Mouse (Mus musculus) thymus, adult 2 months (tissue): ENCODE results near the gene Crtam. TPM values are rescaled to one million over a fixed set of nuclear protein-coding genes. Genes with fewer than 3 reads are reported as not detected.
A peak's percentile ranks its signal among the peaks of the same experiment; 100 is the strongest.

Source experiments
- DNase-seq: peaks from one replicate; pipeline ENCODE4 v3.0.0; 2021
- H3K27ac ChIP-seq: fragments of 200-500 bp; 2 replicates; pipeline ENCODE4 v1.5.1; 2012; ENCODE audit warnings: low read length, control low read depth; ENCODE audit not compliant: control insufficient read depth, insufficient read depth
- H3K27me3 ChIP-seq: fragments of 200-500 bp; 2 replicates; pipeline ENCODE4 v1.6.1; 2012; ENCODE audit warnings: mild to moderate bottlenecking, low read length, moderate library complexity, mixed read lengths; ENCODE audit not compliant: control insufficient read depth, insufficient read depth
- H3K36me3 ChIP-seq: fragments of 200-500 bp; 2 replicates; pipeline ENCODE4 v1.6.1; 2012; ENCODE audit warnings: mild to moderate bottlenecking, low read length, moderate library complexity; ENCODE audit not compliant: control insufficient read depth, insufficient read depth
- H3K4me1 ChIP-seq: fragments of 200-500 bp; replicated peaks from 2 replicates; pipeline ENCODE4 v1.6.1; 2012; ENCODE audit warnings: low read length; ENCODE audit not compliant: control insufficient read depth, insufficient read depth
- H3K4me3 ChIP-seq: fragments of 200-500 bp; 2 replicates; pipeline ENCODE4 v1.5.1; 2012; ENCODE audit warnings: mild to moderate bottlenecking, low read length, control low read depth, moderate library complexity; ENCODE audit not compliant: control insufficient read depth, insufficient read depth
- CTCF ChIP-seq: fragments of 200-500 bp; IDR thresholded peaks from 2 replicates; pipeline ENCODE4 v1.5.1; 2012; ENCODE audit warnings: mild to moderate bottlenecking, control low read depth, low read length, moderate library complexity, borderline replicate concordance; ENCODE audit not compliant: control insufficient read depth, poor library complexity, insufficient read depth; ENCODE audit errors: extremely low read depth
- POLR2A ChIP-seq: fragments of 200-500 bp; IDR thresholded peaks from 2 replicates; pipeline ENCODE4 v1.6.1; 2012; ENCODE audit warnings: mild to moderate bottlenecking, low read length, control low read depth, moderate library complexity; ENCODE audit not compliant: control insufficient read depth, poor library complexity, insufficient read depth; ENCODE audit errors: extremely low read depth
- WGBS: fragments of 180-500 bp; shearing (Covaris S2); methylation state at CpG from one replicate; pipeline ENCODE4 v1.1.7; 2018; 5-methylcytosine and 5-hydroxymethylcytosine counted together
- polyA plus RNA-seq: library from polyadenylated mRNA; depleted of rRNA; stranded (reverse); fragments of >200 nt; gene quantifications from 2 replicates; pipeline ENCODE4 v1.2.3, GENCODE M21; 2012

Crtam gene
- polyA plus RNA-seq, 1 experiment: 0.47 TPM

DNA sequence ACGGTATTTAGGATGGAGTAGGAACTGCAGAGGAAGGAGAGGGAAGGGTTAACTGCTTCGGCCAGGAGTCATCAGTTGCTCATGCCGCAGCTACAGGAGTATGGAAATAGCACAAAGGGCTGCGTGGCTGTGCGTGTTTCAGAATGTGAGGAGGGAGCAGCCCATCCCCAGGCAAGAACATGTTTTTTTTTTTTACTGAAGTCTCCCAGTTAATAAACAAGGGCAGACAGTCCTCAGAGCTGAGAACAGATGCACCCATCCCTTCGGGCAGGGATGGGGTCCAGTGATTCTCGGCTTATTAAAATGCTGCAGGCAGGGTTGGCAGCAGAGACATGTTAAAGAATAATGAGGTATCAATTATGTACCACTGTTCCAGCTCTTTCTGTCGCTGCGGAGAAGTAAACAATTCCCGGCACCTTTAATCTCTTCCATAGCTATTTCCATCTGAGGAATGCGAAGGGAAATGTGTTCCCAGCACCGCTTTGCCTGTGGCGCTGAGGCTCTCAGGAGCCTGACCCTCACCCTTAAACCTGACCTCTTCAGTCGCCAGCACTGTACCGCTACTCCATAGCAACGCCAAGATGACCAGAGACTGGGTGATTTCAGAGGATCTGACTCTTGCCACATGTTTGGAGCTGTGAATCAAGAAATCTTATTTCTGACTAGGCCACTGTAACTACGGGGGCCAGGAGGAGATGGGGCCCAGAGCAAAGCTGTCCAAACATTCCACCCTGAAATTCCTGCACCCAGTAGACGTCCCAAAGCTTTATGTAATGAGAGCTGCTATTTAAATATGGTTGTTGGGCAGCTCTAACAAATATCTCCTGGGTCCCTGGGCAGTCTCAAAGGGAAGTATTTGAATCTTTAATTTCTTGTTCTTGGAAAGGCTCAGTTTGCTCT is 27.4 kb upstream of the Crtam start:
- Histone ChIP-seq H3K27ac (no peak overlapping the region), H3K4me3 (no peak overlapping the region), H3K27me3 (no peaks in the 10 kb centered on the region), H3K4me1 (no peaks in the 10 kb centered on the region), H3K36me3 (no peaks in the 10 kb centered on the region)
- TF ChIP-seq CTCF: no peak
- no peak for TF ChIP-seq POLR2A
- DNase-seq: no peak
- WGBS: 94% methylated on average over 18 of the region's 18 CpGs

DNA sequence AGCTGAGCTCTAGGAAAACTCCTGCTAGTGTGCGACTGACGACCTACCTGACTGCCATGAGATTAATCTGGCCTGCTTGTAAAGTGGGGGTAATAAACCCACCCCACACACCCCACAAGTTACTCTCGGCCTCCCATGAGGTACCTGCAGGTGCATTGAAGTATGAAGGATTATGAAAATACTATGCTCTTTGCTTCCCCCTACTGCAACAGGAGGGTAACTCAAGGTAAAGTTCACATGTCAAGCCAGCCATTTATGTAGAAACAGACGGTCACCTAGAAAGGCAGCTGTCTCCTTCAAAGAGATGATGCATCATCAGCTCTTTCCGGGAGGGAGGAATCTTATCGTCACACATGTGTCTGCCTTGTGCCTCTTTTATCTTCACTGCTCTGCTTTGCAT is 25.4 kb upstream of the Crtam start:
- Histone ChIP-seq H3K27me3 (no peaks in the 10 kb centered on the region), H3K4me1 (no peaks in the 10 kb centered on the region), H3K4me3 (no peak overlapping the region), H3K27ac (no peak overlapping the region), H3K36me3 (no peaks in the 10 kb centered on the region)
- TF ChIP-seq CTCF (no peak), POLR2A (no peak)
- 80% methylated on average over 6 of the region's 6 CpGs for WGBS
- peak; percentile 12 for DNase-seq

- H3K4me3 ChIP-seq: no peak overlapping the region
- peak; percentile 54 for DNase-seq
- no peaks in the 10 kb centered on the region for H3K27me3 ChIP-seq
- 60% methylated on average over 5 of the region's 5 CpGs for WGBS
- no peak for TF ChIP-seq CTCF
- no peaks in the 10 kb centered on the region for H3K36me3 ChIP-seq
- no peaks in the 10 kb centered on the region for H3K4me1 ChIP-seq
- H3K27ac ChIP-seq: no peak overlapping the region
These were observed 24.0 kb upstream of the Crtam start for GRCm38 (mm10) chr9:41028470-41028869.

DNA sequence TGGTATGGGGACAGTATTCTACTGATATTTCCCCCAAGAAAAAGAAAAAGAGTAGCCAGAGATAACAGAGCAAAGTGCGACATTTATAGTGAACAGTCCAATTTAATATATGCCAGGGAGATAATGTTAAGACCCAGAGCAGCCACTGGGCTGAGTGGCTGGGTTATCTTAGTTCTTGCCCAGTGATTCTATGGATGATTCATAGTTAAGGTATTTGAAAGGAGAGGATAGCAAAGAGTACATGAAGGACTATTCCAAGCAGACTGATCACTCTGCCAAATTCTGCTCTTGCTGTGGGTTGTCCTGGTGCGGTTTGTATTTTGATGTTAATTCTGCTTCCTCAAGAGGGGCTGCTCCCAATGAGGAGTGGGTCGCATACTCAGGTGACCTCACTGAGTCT is 17.3 kb upstream of the Crtam start:
- H3K27ac ChIP-seq: no peak overlapping the region
- DNase-seq: no peak
- H3K4me3 ChIP-seq: no peak overlapping the region
- no peaks in the 10 kb centered on the region for H3K36me3 ChIP-seq
- WGBS: 99% methylated on average over 3 of the region's 3 CpGs
- H3K4me1 ChIP-seq: no peaks in the 10 kb centered on the region
- no peak for TF ChIP-seq POLR2A
- no peak for TF ChIP-seq CTCF
- no peaks in the 10 kb centered on the region for H3K27me3 ChIP-seq

DNA sequence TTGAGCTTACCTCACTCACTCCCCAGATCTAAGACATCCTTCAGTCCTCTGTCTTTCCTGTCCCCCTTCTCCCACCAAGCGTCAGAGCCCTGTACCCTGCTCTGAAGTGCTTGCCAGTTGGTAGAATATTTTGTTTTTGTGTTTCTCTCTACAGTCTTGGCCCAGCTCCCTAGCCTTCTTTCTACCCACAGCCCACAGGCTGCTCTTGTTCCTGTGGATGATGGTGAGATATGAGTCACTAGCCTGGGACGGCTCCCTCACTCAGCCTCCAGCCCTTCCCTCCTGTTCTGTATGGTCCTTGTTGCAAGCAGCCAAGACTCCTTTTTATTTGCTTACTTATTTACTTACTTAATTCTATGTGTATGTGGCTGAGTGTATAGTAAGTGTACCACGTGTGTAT is 16.1 kb upstream of the Crtam start:
- WGBS: 95% methylated on average over 3 of the region's 3 CpGs
- no peaks in the 10 kb centered on the region for H3K36me3 ChIP-seq
- H3K27me3 ChIP-seq: no peaks in the 10 kb centered on the region
- TF ChIP-seq POLR2A (no peak), CTCF (no peak)
- no peak for DNase-seq
- H3K4me1 ChIP-seq: no peaks in the 10 kb centered on the region
- no peak overlapping the region for H3K4me3 ChIP-seq
- no peak overlapping the region for H3K27ac ChIP-seq

GRCm38 (mm10) chr9:41014512-41014911 is 10.1 kb upstream of the Crtam start:
- Histone ChIP-seq H3K27ac (no peak overlapping the region), H3K4me1 (no peaks in the 10 kb centered on the region), H3K27me3 (no peaks in the 10 kb centered on the region), H3K36me3 (no peaks in the 10 kb centered on the region), H3K4me3 (no peak overlapping the region)
- 87% methylated on average over 4 of the region's 4 CpGs for WGBS
- TF ChIP-seq CTCF (no peak), POLR2A (no peak)
- no peak for DNase-seq

DNA sequence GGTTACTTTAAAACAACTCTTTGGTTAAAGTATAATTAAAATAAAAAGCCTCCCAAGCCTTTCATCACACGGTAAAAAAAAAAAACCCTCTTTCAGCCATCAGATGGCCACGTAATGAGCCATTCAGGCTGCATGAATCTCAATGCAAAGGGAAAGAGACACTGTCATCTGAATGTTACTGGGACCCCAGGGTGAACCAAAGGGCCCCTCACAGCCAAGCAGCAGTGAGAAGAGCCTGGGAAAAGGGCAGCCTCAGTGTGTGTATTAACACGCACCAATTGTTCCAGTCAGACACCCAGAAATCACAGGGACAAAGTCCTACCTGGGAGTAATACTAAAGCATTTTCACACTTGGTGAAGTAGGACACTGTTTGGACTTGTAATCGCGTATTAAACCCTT is 8.0 kb upstream of the Crtam start:
- DNase-seq: no peak
- no peak overlapping the region for H3K27ac ChIP-seq
- WGBS: 99% methylated on average over 5 of the region's 5 CpGs
- TF ChIP-seq CTCF (no peak), POLR2A (no peak)
- H3K4me3 ChIP-seq: no peak overlapping the region
- H3K4me1 ChIP-seq: no peaks in the 10 kb centered on the region
- no peaks in the 10 kb centered on the region for H3K36me3 ChIP-seq
- H3K27me3 ChIP-seq: no peaks in the 10 kb centered on the region
